Mouse (Mus musculus) limb, embryonic 15.5 days (tissue): ENCODE measurements around the gene Tmem45a. TPM values are rescaled to one million over a fixed set of nuclear protein-coding genes. Genes with fewer than 3 reads are reported as not detected.

Experiments used
- ATAC-seq: fragments of 200-750 bp; cut with Nextera tagmentation; 2 replicates; pipeline ENCODE4 v1.8.0; 2017; ENCODE audit warnings: low read depth, moderate TSS enrichment; ENCODE audit not compliant: insufficient number of reproducible peaks, low FRiP score, low TSS enrichment
- H3K27ac ChIP-seq: fragments of 300-500 bp; sonication (generic); 2 replicates; pipeline ENCODE4 v1.5.1; 2015; ENCODE audit warnings: moderate library complexity, mild to moderate bottlenecking, inconsistent platforms
- H3K27me3 ChIP-seq: fragments of 300-500 bp; sonication (generic); 2 replicates; pipeline ENCODE4 v1.6.1; 2015; ENCODE audit warnings: inconsistent platforms
- H3K36me3 ChIP-seq: fragments of 300-500 bp; sonication (generic); 2 replicates; pipeline ENCODE4 v1.6.1; 2015; ENCODE audit warnings: inconsistent platforms
- H3K4me1 ChIP-seq: fragments of 300-500 bp; sonication (generic); 2 replicates; pipeline ENCODE4 v1.6.1; 2015; ENCODE audit warnings: inconsistent platforms
- H3K4me2 ChIP-seq: fragments of 300-500 bp; sonication (generic); 2 replicates; pipeline ENCODE4 v1.6.1; 2015; ENCODE audit warnings: mild to moderate bottlenecking, inconsistent platforms
- H3K4me3 ChIP-seq: fragments of 300-500 bp; sonication (generic); 2 replicates; pipeline ENCODE4 v1.5.1; 2015; ENCODE audit warnings: mild to moderate bottlenecking, inconsistent platforms
- H3K9ac ChIP-seq: fragments of 300-500 bp; sonication (generic); 2 replicates; pipeline ENCODE4 v1.6.1; 2015; ENCODE audit warnings: inconsistent platforms
- H3K9me3 ChIP-seq: fragments of 300-500 bp; sonication (generic); 2 replicates; pipeline ENCODE4 v1.6.1; 2016; ENCODE audit warnings: inconsistent platforms
- WGBS: fragments of 180-500 bp; shearing (Covaris S2); methylation state at CpG from one replicate; pipeline ENCODE4 v1.1.7; 2015; 5-methylcytosine and 5-hydroxymethylcytosine counted together
- polyA plus RNA-seq: library from polyadenylated mRNA; unstranded; fragments of >200 nt; fragmentation: Nextera tagmentation; extraction: Ambion mirVana; gene quantifications from 2 replicates; pipeline ENCODE4 v1.2.1, GENCODE M21; 2015

Gene Tmem45a
- polyA plus RNA-seq, 1 experiment from 2014 or later, result 146 TPM

DNA sequence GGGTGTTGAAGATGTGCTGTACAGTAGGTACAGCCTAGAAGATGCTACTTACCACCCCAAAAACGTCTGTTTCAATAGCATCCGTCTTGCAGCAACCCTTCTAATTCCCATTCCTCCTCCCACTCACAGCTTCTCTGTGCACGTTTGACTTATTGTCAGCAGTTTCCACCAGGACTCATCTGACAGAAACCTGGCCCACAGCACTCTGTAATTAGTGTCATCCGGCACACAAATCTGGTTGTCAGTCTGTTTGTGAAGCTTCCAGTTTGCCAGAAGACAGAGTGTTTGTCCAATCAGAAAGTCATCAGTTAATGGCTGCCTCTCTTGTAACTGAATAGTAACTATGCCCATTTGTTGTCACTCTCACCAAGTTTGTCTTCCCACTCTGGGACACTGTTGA is 18.4 kb downstream of the Tmem45a start:
- no peak for ATAC-seq
- no peak overlapping the region for H3K4me2 ChIP-seq
- H3K9ac ChIP-seq, result no peak overlapping the region
- H3K27me3 ChIP-seq, result no peaks in the 10 kb centered on the region
- H3K36me3 ChIP-seq, result no peaks in the 10 kb centered on the region
- no peaks in the 10 kb centered on the region for H3K9me3 ChIP-seq
- H3K4me1 ChIP-seq, result no peaks in the 10 kb centered on the region
- 61% methylated on average over 4 of the region's 4 CpGs for WGBS
- no peak overlapping the region for H3K27ac ChIP-seq
- no peak overlapping the region for H3K4me3 ChIP-seq

GRCm38 (mm10) chr16:56852841-56853587 is 33.0 kb downstream of the Tmem45a start:
- 26% methylated on average over 10 of the region's 10 CpGs for WGBS
- H3K27ac ChIP-seq, result peak overlapping the region; percentile 71
- H3K4me2 ChIP-seq, result no peak overlapping the region; the same call in 1 of the 2 replicates
- H3K9me3 ChIP-seq, result no peaks in the 10 kb centered on the region
- no peak overlapping the region for H3K9ac ChIP-seq
- H3K4me1 ChIP-seq, result peaks cover 10% of the 10 kb centered on the region
- no peaks in the 10 kb centered on the region for H3K36me3 ChIP-seq
- ATAC-seq, result peak; percentile 71
- H3K27me3 ChIP-seq, result no peaks in the 10 kb centered on the region
- H3K4me3 ChIP-seq, result no peak overlapping the region

GRCm38 (mm10) chr16:56842988-56843387 is 43.0 kb downstream of the Tmem45a start:
- Histone ChIP-seq H3K9ac (no peak overlapping the region), H3K4me1 (no peaks in the 10 kb centered on the region), H3K9me3 (no peaks in the 10 kb centered on the region), H3K4me3 (no peak overlapping the region), H3K4me2 (no peak overlapping the region), H3K36me3 (no peaks in the 10 kb centered on the region), H3K27me3 (no peaks in the 10 kb centered on the region), H3K27ac (no peak overlapping the region)
- ATAC-seq, result no peak
- 76% methylated on average over 5 of the region's 5 CpGs for WGBS

- whole genome bisulfite sequencing, result 78% methylated on average over 1 of the region's 1 CpGs
- no peak overlapping the region for H3K9ac ChIP-seq
- no peak for ATAC-seq
- no peak overlapping the region for H3K27ac ChIP-seq
- H3K27me3 ChIP-seq, result no peaks in the 10 kb centered on the region
- no peaks in the 10 kb centered on the region for H3K36me3 ChIP-seq
- H3K4me2 ChIP-seq, result no peak overlapping the region
- no peak overlapping the region for H3K4me3 ChIP-seq
- H3K9me3 ChIP-seq, result no peaks in the 10 kb centered on the region
- no peaks in the 10 kb centered on the region for H3K4me1 ChIP-seq
These were observed 52.7 kb downstream of the Tmem45a start for GRCm38 (mm10) chr16:56833312-56833711.

DNA sequence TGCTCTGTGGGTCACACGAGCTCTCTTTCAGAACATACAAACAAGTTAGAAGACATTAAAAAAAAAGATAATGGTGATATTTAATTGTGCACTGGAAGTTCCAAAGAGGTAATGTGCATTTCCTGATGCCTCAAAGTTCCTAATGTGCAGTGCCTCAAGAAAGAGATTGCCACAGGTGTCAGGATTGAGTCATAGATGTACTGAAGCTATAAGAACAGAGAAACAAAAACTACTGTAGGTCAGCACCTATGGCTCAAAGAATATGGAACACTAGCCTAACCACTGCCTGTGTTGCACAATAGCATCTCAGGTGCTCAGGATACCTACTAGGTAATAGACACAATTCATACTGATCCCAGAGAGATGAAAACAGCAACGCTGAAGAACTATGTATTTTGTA is 54.0 kb downstream of the Tmem45a start:
- no peak for ATAC-seq
- no peaks in the 10 kb centered on the region for H3K9me3 ChIP-seq
- H3K9ac ChIP-seq, result no peak overlapping the region
- H3K27ac ChIP-seq, result no peak overlapping the region
- H3K27me3 ChIP-seq, result no peaks in the 10 kb centered on the region
- no peaks in the 10 kb centered on the region for H3K4me1 ChIP-seq
- H3K4me3 ChIP-seq, result no peak overlapping the region
- no peak overlapping the region for H3K4me2 ChIP-seq
- 85% methylated on average over 2 of the region's 2 CpGs for WGBS
- H3K36me3 ChIP-seq, result no peaks in the 10 kb centered on the region

DNA sequence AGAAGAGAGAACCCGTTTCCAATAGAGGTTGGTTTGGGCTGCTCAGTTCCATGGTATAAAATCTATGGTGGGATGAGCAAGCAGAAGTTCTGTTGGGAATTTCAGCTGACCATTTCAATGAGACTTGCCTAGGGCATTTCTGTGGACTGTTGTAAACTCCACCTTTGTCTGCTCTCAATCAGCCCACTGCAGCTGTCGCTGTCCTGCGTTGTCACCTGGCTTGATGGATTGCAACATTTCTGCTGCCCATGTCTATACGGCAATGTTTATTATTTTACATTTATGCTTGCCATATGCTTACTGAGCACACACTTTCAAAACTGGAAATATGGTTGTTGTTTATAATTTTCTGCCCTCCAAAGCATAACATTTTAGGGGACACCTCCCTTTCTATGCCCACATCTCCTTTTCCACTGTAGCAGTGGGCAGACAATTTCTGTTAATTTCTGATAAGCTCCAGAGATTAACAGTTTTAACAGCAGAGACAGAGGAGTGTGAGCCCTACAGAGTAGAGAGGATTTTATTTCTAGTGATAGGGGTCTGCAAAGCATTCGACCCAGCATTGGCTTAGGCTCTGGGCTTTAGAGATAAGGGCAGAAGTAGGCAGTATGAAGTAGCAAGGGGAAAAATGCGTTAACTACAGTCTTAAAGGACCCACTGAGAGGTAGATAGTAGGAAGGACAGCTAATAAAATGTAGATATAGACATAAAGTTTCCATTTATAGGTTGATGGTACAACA is 84.4 kb downstream of the Tmem45a start:
- no peaks in the 10 kb centered on the region for H3K4me1 ChIP-seq
- H3K9ac ChIP-seq, result no peak overlapping the region
- H3K36me3 ChIP-seq, result 0 out of 2 replicates have a peak, but pooled peaks cover 3% of the 10 kb centered on the region
- no peaks in the 10 kb centered on the region for H3K9me3 ChIP-seq
- no peak overlapping the region for H3K4me3 ChIP-seq
- no peak for ATAC-seq
- WGBS, result 67% methylated on average over 6 of the region's 6 CpGs
- H3K27ac ChIP-seq, result no peak overlapping the region
- no peaks in the 10 kb centered on the region for H3K27me3 ChIP-seq
- no peak overlapping the region for H3K4me2 ChIP-seq

DNA sequence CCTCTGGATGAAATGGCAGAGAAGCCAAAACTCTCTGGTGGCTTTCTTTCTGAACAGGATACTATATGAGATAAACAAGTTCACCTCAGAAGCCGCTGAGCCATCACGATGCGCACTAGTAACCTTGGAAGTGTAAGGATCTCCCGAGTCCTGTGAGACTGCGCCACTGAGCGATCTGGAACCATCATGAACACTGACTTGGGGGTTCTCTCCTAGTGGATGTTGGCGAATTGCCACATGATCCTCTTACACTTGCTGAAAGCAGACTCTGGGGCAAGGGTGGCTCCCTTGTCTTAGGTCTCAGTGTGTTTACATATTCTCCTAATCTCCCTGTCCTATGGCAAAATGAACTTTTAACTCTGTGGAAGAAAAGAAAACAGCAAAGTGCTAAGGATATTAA is 85.0 kb downstream of the Tmem45a start:
- no peaks in the 10 kb centered on the region for H3K27me3 ChIP-seq
- H3K36me3 ChIP-seq, result no peaks in the 10 kb centered on the region
- no peaks in the 10 kb centered on the region for H3K4me1 ChIP-seq
- H3K4me3 ChIP-seq, result no peak overlapping the region
- H3K9ac ChIP-seq, result no peak overlapping the region
- no peak overlapping the region for H3K4me2 ChIP-seq
- H3K9me3 ChIP-seq, result no peaks in the 10 kb centered on the region
- WGBS, result 82% methylated on average over 7 of the region's 7 CpGs
- no peak for ATAC-seq
- H3K27ac ChIP-seq, result no peak overlapping the region

- H3K27ac ChIP-seq, result no peak overlapping the region
- no peak overlapping the region for H3K4me3 ChIP-seq
- H3K9ac ChIP-seq, result no peak overlapping the region
- ATAC-seq, result no peak
- H3K4me2 ChIP-seq, result no peak overlapping the region
- H3K27me3 ChIP-seq, result no peaks in the 10 kb centered on the region
- 41% methylated on average over 2 of the region's 2 CpGs for WGBS
- no peaks in the 10 kb centered on the region for H3K36me3 ChIP-seq
- no peaks in the 10 kb centered on the region for H3K9me3 ChIP-seq
- no peaks in the 10 kb centered on the region for H3K4me1 ChIP-seq
These were observed 85.5 kb downstream of the Tmem45a start for GRCm38 (mm10) chr16:56800469-56800868.

GRCm38 (mm10) chr16:56799541-56800029 is 86.4 kb downstream of the Tmem45a start:
- no peak for ATAC-seq
- 79% methylated on average over 3 of the region's 3 CpGs for WGBS

GRCm38 (mm10) chr16:56798873-56799272 is 87.1 kb downstream of the Tmem45a start:
- Histone ChIP-seq H3K9me3 (no peaks in the 10 kb centered on the region), H3K4me1 (no peaks in the 10 kb centered on the region), H3K27me3 (no peaks in the 10 kb centered on the region), H3K9ac (no peak overlapping the region), H3K36me3 (no peaks in the 10 kb centered on the region), H3K27ac (no peak overlapping the region), H3K4me2 (no peak overlapping the region), H3K4me3 (no peak overlapping the region)
- ATAC-seq, result no peak
- 74% methylated on average over 7 of the region's 7 CpGs for WGBS

More at GRCm38 (mm10) chr16:56799541-56800029, 86.4 kb downstream of the Tmem45a start:
- Histone ChIP-seq H3K4me2 (no peak overlapping the region), H3K27me3 (no peaks in the 10 kb centered on the region), H3K4me3 (no peak overlapping the region), H3K9me3 (no peaks in the 10 kb centered on the region), H3K27ac (no peak overlapping the region), H3K9ac (no peak overlapping the region), H3K4me1 (no peaks in the 10 kb centered on the region), H3K36me3 (no peaks in the 10 kb centered on the region)

DNA sequence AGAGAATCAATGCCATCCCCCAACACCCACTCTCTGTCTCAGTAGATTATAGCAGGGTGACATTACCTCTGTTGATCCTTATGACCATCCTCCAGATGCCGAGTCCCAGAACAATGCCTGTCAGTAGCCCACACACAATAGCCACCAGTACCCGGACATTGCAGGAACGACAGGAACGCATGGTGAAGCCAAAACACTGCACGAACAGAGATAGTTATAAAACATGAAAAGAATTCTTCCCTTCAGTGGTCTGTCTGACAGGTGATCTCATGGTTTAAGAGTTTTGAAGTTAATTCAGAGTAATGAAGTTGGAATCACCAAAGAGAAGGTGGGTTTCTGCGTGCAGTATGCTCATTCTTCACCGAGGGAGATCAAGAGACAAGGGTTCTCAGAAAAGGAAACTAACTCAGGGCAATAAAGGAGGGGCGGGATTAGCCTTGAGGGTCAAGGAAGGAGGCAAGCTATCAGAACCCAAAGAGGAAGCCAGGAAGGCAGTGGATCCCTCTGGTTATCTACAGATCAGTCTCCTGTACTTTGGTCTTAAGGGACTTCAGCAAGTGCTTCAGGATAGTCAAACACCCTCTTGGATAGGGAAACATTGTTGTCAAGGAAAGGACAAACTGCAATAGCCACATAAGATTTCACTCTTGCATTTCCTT is 90.4 kb downstream of the Tmem45a start, which contains the start of gene Adgrg7:
Gene Adgrg7, minus strand, starts transcription at position 375 of the 659 bp plus-strand sequence.
- no peak within 1 kb of the TSS for H3K27ac ChIP-seq
- H3K4me1 ChIP-seq, result no peaks in the 10 kb centered on the region
- no peak within 1 kb of the TSS for H3K9ac ChIP-seq
- no peak within 1 kb of the TSS for H3K4me3 ChIP-seq
- 69% methylated on average over 8 of the region's 8 CpGs for WGBS
- no peak for ATAC-seq
- no peak within 1 kb of the TSS for H3K4me2 ChIP-seq
- no peaks in the 10 kb centered on the region for H3K36me3 ChIP-seq
- H3K9me3 ChIP-seq, result no peaks in the 10 kb centered on the region
- no peaks in the 10 kb centered on the region for H3K27me3 ChIP-seq
